In the genomic region with DNA sequence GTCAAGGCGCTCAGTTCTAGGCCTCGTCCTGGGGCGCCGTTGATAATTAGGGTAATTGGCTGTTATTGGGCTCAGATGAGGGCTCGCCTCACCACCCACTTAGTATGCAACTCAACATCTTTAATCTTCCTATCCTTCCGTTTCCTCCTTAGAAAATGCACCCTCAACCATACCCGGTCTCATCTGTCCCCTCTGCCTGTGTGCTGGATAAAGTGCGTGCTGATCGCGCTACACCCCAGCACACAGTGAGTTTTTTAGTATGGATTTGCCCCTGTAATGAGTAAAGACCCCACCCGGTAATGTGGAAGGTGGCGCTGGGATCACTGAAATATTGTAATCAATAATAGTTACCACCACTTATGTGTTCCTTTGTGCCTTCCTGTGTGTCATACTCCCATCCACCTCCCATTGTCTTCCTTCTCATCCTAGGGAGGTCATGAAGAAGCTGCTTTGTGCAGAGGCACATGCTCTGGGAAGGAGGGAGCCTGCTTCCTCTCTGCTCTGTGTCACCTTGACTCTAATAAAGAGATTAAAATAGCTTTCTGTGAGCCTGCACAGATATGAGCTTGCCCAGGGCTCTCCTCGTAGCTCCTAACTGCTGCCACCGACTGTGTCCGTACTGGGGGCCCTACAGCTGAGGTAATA, we compare ENCODE assay signal across 8 mouse cellular contexts. TPM values are rescaled to one million over a fixed set of nuclear protein-coding genes. Genes with fewer than 3 reads are reported as not detected.
DNase-seq lines count a peak whose midpoint lies in the region; ATAC-seq and TF ChIP-seq lines count a peak whose summit lies in the region.

No protein-coding gene starts in this region.

- TF ChIP-seq CTCF in liver, postnatal 0 days (IDR thresholded peaks at IDR 0.05; ENCODE audit: low read depth): no peak

- 10% methylated on average over 15 of the region's 15 CpGs for WGBS in kidney, embryonic 14.5 days
- 3% methylated on average over 15 of the region's 15 CpGs for WGBS in liver, postnatal 0 days (ENCODE audit: insufficient replicate concordance)

- H3K27ac ChIP-seq in kidney, embryonic 14.5 days (ENCODE audit: low read depth, low read length): 0 out of 2 replicates have a peak overlapping the region, but pooled peaks have one; percentile 37
- H3K27ac ChIP-seq in liver, postnatal 0 days (ENCODE audit: low read depth): peak overlapping the region; percentile 82

- no peaks in the 10 kb centered on the region for H3K36me3 ChIP-seq in kidney, embryonic 14.5 days (ENCODE audit: control insufficient read depth, insufficient read depth, low read length)
- no peaks in the 10 kb centered on the region for H3K36me3 ChIP-seq in liver, postnatal 0 days (replicated peaks; ENCODE audit: insufficient read depth, low read length)

- no peak; the same call in 1 of the 2 replicates for ATAC-seq in kidney, embryonic 14.5 days (ENCODE audit: low FRiP score, low TSS enrichment)
- ATAC-seq in activated CD4-positive, CD25-positive, alpha-beta regulatory T cell, adult 4 months: peak; percentile 4
- ATAC-seq in granulocyte monocyte progenitor cell, adult 5-6 weeks (replicated peaks; ENCODE audit: poor library complexity, severe bottlenecking): 0 out of 2 replicates have a peak, but pooled peaks have one; percentile 0
- ATAC-seq in liver, postnatal 0 days: peak; percentile 13

- no peaks in the 10 kb centered on the region for H3K27me3 ChIP-seq in kidney, embryonic 14.5 days (ENCODE audit: control insufficient read depth, insufficient read depth, low read length)
- H3K27me3 ChIP-seq in liver, postnatal 0 days (ENCODE audit: insufficient read depth, low read length): no peaks in the 10 kb centered on the region

- H3K9me3 ChIP-seq in kidney, embryonic 14.5 days (ENCODE audit: control insufficient read depth, low read length): no peaks in the 10 kb centered on the region
- no peaks in the 10 kb centered on the region for H3K9me3 ChIP-seq in liver, postnatal 0 days (ENCODE audit: low read length)

- peak overlapping the region; percentile 85 for H3K9ac ChIP-seq in kidney, embryonic 14.5 days (ENCODE audit: low read depth, low read length)
- peak overlapping the region; percentile 75 for H3K9ac ChIP-seq in liver, postnatal 0 days (replicated peaks)

- H3K4me3 ChIP-seq in kidney, embryonic 14.5 days (ENCODE audit: low read length): peak overlapping the region; percentile 88
- H3K4me3 ChIP-seq in liver, postnatal 0 days (ENCODE audit: low read depth, low read length): peak overlapping the region; percentile 82

- peak overlapping the region; percentile 97 for H3K4me2 ChIP-seq in kidney, embryonic 14.5 days (replicated peaks; ENCODE audit: low read depth, low read length)
- H3K4me2 ChIP-seq in liver, postnatal 0 days (ENCODE audit: low read depth, low read length): peak overlapping the region; percentile 95

- H3K4me1 ChIP-seq in kidney, embryonic 14.5 days (ENCODE audit: control insufficient read depth, insufficient read depth, low read length): peaks cover 8% of the 10 kb centered on the region; the same call in 1 of the 2 replicates
- H3K4me1 ChIP-seq in liver, postnatal 0 days (ENCODE audit: insufficient read depth): peaks cover 20% of the 10 kb centered on the region

- DNase-seq in kidney, adult 8-10 months: no peak
- DNase-seq in liver, postnatal 0 days: no peak
- no peak for DNase-seq in adrenal gland, postnatal 4 days (ENCODE audit: low spot score in 2 of 2)
- DNase-seq in left cerebral cortex, postnatal 14 days (ENCODE audit: low spot score in 2 of 2): no peak
- DNase-seq in kidney, adult 9 months: no peak

- TF ChIP-seq EP300 in liver, postnatal 0 days (IDR thresholded peaks at IDR 0.05; ENCODE audit: low read depth): no peak

- intact Hi-C loops in left cerebral cortex, postnatal 14 days (cut with DNase I): loop anchor here (5.0 kb wide), 1 partner anchor 53 kb away; a partner anchor contains a TSS

RNA-seq across cellular contexts. Expression of a gene that starts 0.9 kb away (rescaled TPM):
- 63.7 and 70.2 TPM in 2 replicates for polyA plus RNA-seq in kidney, embryonic 14.5 days (2014; fragmentation: Nextera tagmentation; extraction: Ambion mirVana)
- polyA plus RNA-seq in activated CD4-positive, CD25-positive, alpha-beta regulatory T cell, adult 4 months (2017; shearing (Covaris generic)): 10 to 100 TPM; 38.7 to 44.6 TPM
- total RNA-seq in granulocyte monocyte progenitor cell, adult 5-6 weeks (2014; fragmentation: Nextera tagmentation): 75.3 and 83.4 TPM in 2 replicates
- 28.2 and 30.6 TPM in 2 replicates for total RNA-seq in granulocyte monocyte progenitor cell, adult 5-6 weeks (2017)
- polyA plus RNA-seq in liver, postnatal 0 days (2015; fragmentation: Nextera tagmentation; extraction: Ambion mirVana): 51.6 and 52.5 TPM in 2 replicates
- 10 to 100 TPM; 67.0 to 76.7 TPM for total RNA-seq in adrenal gland, postnatal 4 days (2021)
- 10 to 100 TPM; 17.7 to 18.1 TPM for total RNA-seq in left cerebral cortex, postnatal 14 days (2021)

RNA-seq across cellular contexts. Expression of a gene that starts 0.9 kb away (rescaled TPM):
- 1.4 and 2.4 TPM in 2 replicates for polyA plus RNA-seq in kidney, embryonic 14.5 days (2014; fragmentation: Nextera tagmentation; extraction: Ambion mirVana)
- polyA plus RNA-seq in activated CD4-positive, CD25-positive, alpha-beta regulatory T cell, adult 4 months (2017; shearing (Covaris generic)): under 1 TPM; 0.90 to 0.91 TPM
- 3.1 and 4.5 TPM in 2 replicates for total RNA-seq in granulocyte monocyte progenitor cell, adult 5-6 weeks (2014; fragmentation: Nextera tagmentation)
- total RNA-seq in granulocyte monocyte progenitor cell, adult 5-6 weeks (2017): 0.60 and 1.0 TPM in 2 replicates
- polyA plus RNA-seq in liver, postnatal 0 days (2015; fragmentation: Nextera tagmentation; extraction: Ambion mirVana): 0.94 and 1.1 TPM in 2 replicates
- total RNA-seq in adrenal gland, postnatal 4 days (2021): 1 to 10 TPM; 7.7 to 8.1 TPM
- total RNA-seq in left cerebral cortex, postnatal 14 days (2021): 1 to 10 TPM; 7.1 to 7.2 TPM

RNA-seq across cellular contexts. Expression of a gene that starts 8.6 kb away (rescaled TPM):
- polyA plus RNA-seq in kidney, embryonic 14.5 days (2014; fragmentation: Nextera tagmentation; extraction: Ambion mirVana): 0.13 and 0.27 TPM in 2 replicates
- polyA plus RNA-seq in activated CD4-positive, CD25-positive, alpha-beta regulatory T cell, adult 4 months (2017; shearing (Covaris generic)): not detected
- not detected in 2 replicates for total RNA-seq in granulocyte monocyte progenitor cell, adult 5-6 weeks (2014; fragmentation: Nextera tagmentation)
- total RNA-seq in granulocyte monocyte progenitor cell, adult 5-6 weeks (2017): not detected in 2 replicates
- polyA plus RNA-seq in liver, postnatal 0 days (2015; fragmentation: Nextera tagmentation; extraction: Ambion mirVana): not detected in 2 replicates
- under 1 TPM; 0.17 to 0.28 TPM for total RNA-seq in adrenal gland, postnatal 4 days (2021)
- total RNA-seq in left cerebral cortex, postnatal 14 days (2021): 1 to 10 TPM in 1 of 2 experiments, under 1 TPM in 1; 0.68 to 1.1 TPM

RNA-seq across cellular contexts. Expression of a gene that starts 45.9 kb away (rescaled TPM):
- 3.5 and 3.7 TPM in 2 replicates for polyA plus RNA-seq in kidney, embryonic 14.5 days (2014; fragmentation: Nextera tagmentation; extraction: Ambion mirVana)
- polyA plus RNA-seq in activated CD4-positive, CD25-positive, alpha-beta regulatory T cell, adult 4 months (2017; shearing (Covaris generic)): not detected
- 1.0 and 2.5 TPM in 2 replicates for total RNA-seq in granulocyte monocyte progenitor cell, adult 5-6 weeks (2014; fragmentation: Nextera tagmentation)
- 0.95 TPM in 1 of 2 replicates, not detected in the other for total RNA-seq in granulocyte monocyte progenitor cell, adult 5-6 weeks (2017)
- polyA plus RNA-seq in liver, postnatal 0 days (2015; fragmentation: Nextera tagmentation; extraction: Ambion mirVana): 1.1 and 1.7 TPM in 2 replicates
- 10 to 100 TPM; 26.7 to 28.7 TPM for total RNA-seq in adrenal gland, postnatal 4 days (2021)
- total RNA-seq in left cerebral cortex, postnatal 14 days (2021): under 1 TPM; 0.37 to 0.80 TPM

RNA-seq across cellular contexts. Expression of a gene that starts 50.4 kb away (rescaled TPM):
- polyA plus RNA-seq in kidney, embryonic 14.5 days (2014; fragmentation: Nextera tagmentation; extraction: Ambion mirVana): 10.4 and 12.1 TPM in 2 replicates
- polyA plus RNA-seq in activated CD4-positive, CD25-positive, alpha-beta regulatory T cell, adult 4 months (2017; shearing (Covaris generic)): 1 to 10 TPM; 1.2 to 2.7 TPM
- 9.1 and 10.8 TPM in 2 replicates for total RNA-seq in granulocyte monocyte progenitor cell, adult 5-6 weeks (2014; fragmentation: Nextera tagmentation)
- 2.5 and 3.8 TPM in 2 replicates for total RNA-seq in granulocyte monocyte progenitor cell, adult 5-6 weeks (2017)
- polyA plus RNA-seq in liver, postnatal 0 days (2015; fragmentation: Nextera tagmentation; extraction: Ambion mirVana): 1.8 and 2.0 TPM in 2 replicates
- total RNA-seq in adrenal gland, postnatal 4 days (2021): 10 to 100 TPM; 47.7 to 51.6 TPM
- 10 to 100 TPM; 89.9 to 96.7 TPM for total RNA-seq in left cerebral cortex, postnatal 14 days (2021)
